Mouse (Mus musculus): ENCODE results near the gene Stat1. TPM values are rescaled to one million over a fixed set of nuclear protein-coding genes. Genes with fewer than 3 reads are reported as not detected.

Gene Stat1
- polyA plus RNA-seq, 1 experiment = 40.8 TPM

GRCm38 (mm10) chr1:52143191-52143590 lies 24.0 kb downstream of the Stat1 start:
- H3K36me3 ChIP-seq (ENCODE audit: control insufficient read depth, insufficient read depth, low read length) = peaks cover 3% of the 10 kb centered on the region
- no peak overlapping the region for H3K27ac ChIP-seq (ENCODE audit: insufficient read depth, low read depth, low read length)

GRCm38 (mm10) chr1:52143596-52144156 lies 24.4 kb downstream of the Stat1 start:
- DNase-seq = no peak
- no peaks in the 10 kb centered on the region for H3K27me3 ChIP-seq (replicated peaks; ENCODE audit: control insufficient read depth, insufficient read depth, low read length)
- no peak overlapping the region for H3K27ac ChIP-seq (ENCODE audit: insufficient read depth, low read depth, low read length)
- no peak for TF ChIP-seq CTCF (conservative IDR thresholded peaks at IDR 0.05; ENCODE audit: insufficient read depth, insufficient read length, low read depth, low read length)
- TF ChIP-seq POLR2A (IDR thresholded peaks at IDR 0.05; ENCODE audit: low read depth, low read length) = no peak
- WGBS = 88% methylated on average over 7 of the region's 7 CpGs
- H3K36me3 ChIP-seq (ENCODE audit: control insufficient read depth, insufficient read depth, low read length) = no peaks in the 10 kb centered on the region; the same call in 1 of the 2 replicates
- H3K4me1 ChIP-seq (ENCODE audit: control insufficient read depth, insufficient read depth, low read length) = peaks cover 5% of the 10 kb centered on the region
- H3K4me3 ChIP-seq (ENCODE audit: insufficient read depth, low read depth, low read length) = no peak overlapping the region

More at GRCm38 (mm10) chr1:52143191-52143590, 24.0 kb downstream of the Stat1 start:
- 91% methylated on average over 4 of the region's 4 CpGs for WGBS
- Histone ChIP-seq H3K4me1 (ENCODE audit: control insufficient read depth, insufficient read depth, low read length) (peaks cover 5% of the 10 kb centered on the region; the same call in 1 of the 2 replicates), H3K27me3 (replicated peaks; ENCODE audit: control insufficient read depth, insufficient read depth, low read length) (no peaks in the 10 kb centered on the region), H3K4me3 (ENCODE audit: insufficient read depth, low read depth, low read length) (no peak overlapping the region)
- DNase-seq = no peak
- TF ChIP-seq POLR2A (IDR thresholded peaks at IDR 0.05; ENCODE audit: low read depth, low read length) = no peak
- TF ChIP-seq CTCF (conservative IDR thresholded peaks at IDR 0.05; ENCODE audit: insufficient read depth, insufficient read length, low read depth, low read length) = no peak

- Histone ChIP-seq H3K4me3 (ENCODE audit: insufficient read depth, low read depth, low read length) (no peak overlapping the region), H3K27me3 (replicated peaks; ENCODE audit: control insufficient read depth, insufficient read depth, low read length) (no peaks in the 10 kb centered on the region), H3K36me3 (ENCODE audit: control insufficient read depth, insufficient read depth, low read length) (no peaks in the 10 kb centered on the region), H3K4me1 (ENCODE audit: control insufficient read depth, insufficient read depth, low read length) (peaks cover 8% of the 10 kb centered on the region), H3K27ac (ENCODE audit: insufficient read depth, low read depth, low read length) (no peak overlapping the region)
- TF ChIP-seq POLR2A (IDR thresholded peaks at IDR 0.05; ENCODE audit: low read depth, low read length) (no peak), CTCF (conservative IDR thresholded peaks at IDR 0.05; ENCODE audit: insufficient read depth, insufficient read length, low read depth, low read length) (no peak)
- DNase-seq = no peak
- 60% methylated on average over 10 of the region's 10 CpGs for WGBS
These were observed 25.7 kb downstream of the Stat1 start for GRCm38 (mm10) chr1:52144907-52145306.

- TF ChIP-seq POLR2A (IDR thresholded peaks at IDR 0.05; ENCODE audit: low read depth, low read length) (no peak), CTCF (conservative IDR thresholded peaks at IDR 0.05; ENCODE audit: insufficient read depth, insufficient read length, low read depth, low read length) (peak; percentile 86)
- DNase-seq = peak; percentile 65
- Histone ChIP-seq H3K27me3 (replicated peaks; ENCODE audit: control insufficient read depth, insufficient read depth, low read length) (no peaks in the 10 kb centered on the region), H3K36me3 (ENCODE audit: control insufficient read depth, insufficient read depth, low read length) (no peaks in the 10 kb centered on the region), H3K4me3 (ENCODE audit: insufficient read depth, low read depth, low read length) (no peak overlapping the region), H3K4me1 (ENCODE audit: control insufficient read depth, insufficient read depth, low read length) (peaks cover 8% of the 10 kb centered on the region), H3K27ac (ENCODE audit: insufficient read depth, low read depth, low read length) (no peak overlapping the region)
- WGBS = 56% methylated on average over 12 of the region's 12 CpGs
These were observed 27.2 kb downstream of the Stat1 start for GRCm38 (mm10) chr1:52146214-52146970.

- H3K27ac ChIP-seq (ENCODE audit: insufficient read depth, low read depth, low read length) = no peak overlapping the region
- 86% methylated on average over 2 of the region's 2 CpGs for WGBS
- H3K4me3 ChIP-seq (ENCODE audit: insufficient read depth, low read depth, low read length) = no peak overlapping the region
- no peaks in the 10 kb centered on the region for H3K27me3 ChIP-seq (replicated peaks; ENCODE audit: control insufficient read depth, insufficient read depth, low read length)
- TF ChIP-seq CTCF (conservative IDR thresholded peaks at IDR 0.05; ENCODE audit: insufficient read depth, insufficient read length, low read depth, low read length) = no peak
- no peak for TF ChIP-seq POLR2A (IDR thresholded peaks at IDR 0.05; ENCODE audit: low read depth, low read length)
- peaks cover 8% of the 10 kb centered on the region for H3K4me1 ChIP-seq (ENCODE audit: control insufficient read depth, insufficient read depth, low read length)
- no peaks in the 10 kb centered on the region; the same call in 1 of the 2 replicates for H3K36me3 ChIP-seq (ENCODE audit: control insufficient read depth, insufficient read depth, low read length)
- no peak for DNase-seq
These were observed 28.2 kb downstream of the Stat1 start for GRCm38 (mm10) chr1:52147431-52147830.

- WGBS = 53% methylated on average over 7 of the region's 7 CpGs
- peaks cover 8% of the 10 kb centered on the region for H3K4me1 ChIP-seq (ENCODE audit: control insufficient read depth, insufficient read depth, low read length)
- no peaks in the 10 kb centered on the region for H3K27me3 ChIP-seq (replicated peaks; ENCODE audit: control insufficient read depth, insufficient read depth, low read length)
- H3K36me3 ChIP-seq (ENCODE audit: control insufficient read depth, insufficient read depth, low read length) = no peaks in the 10 kb centered on the region; the same call in 1 of the 2 replicates
- H3K4me3 ChIP-seq (ENCODE audit: insufficient read depth, low read depth, low read length) = no peak overlapping the region
- peak overlapping the region; percentile 21; the same call in 1 of the 2 replicates for H3K27ac ChIP-seq (ENCODE audit: insufficient read depth, low read depth, low read length)
- TF ChIP-seq CTCF (conservative IDR thresholded peaks at IDR 0.05; ENCODE audit: insufficient read depth, insufficient read length, low read depth, low read length) (no peak), POLR2A (IDR thresholded peaks at IDR 0.05; ENCODE audit: low read depth, low read length) (no peak)
- DNase-seq = peak; percentile 70
These were observed 28.9 kb downstream of the Stat1 start for GRCm38 (mm10) chr1:52148178-52148577.

GRCm38 (mm10) chr1:52148696-52149095 lies 29.5 kb downstream of the Stat1 start:
- Histone ChIP-seq H3K27ac (ENCODE audit: insufficient read depth, low read depth, low read length) (peak overlapping the region; percentile 21; the same call in 1 of the 2 replicates), H3K4me1 (ENCODE audit: control insufficient read depth, insufficient read depth, low read length) (peaks cover 8% of the 10 kb centered on the region), H3K4me3 (ENCODE audit: insufficient read depth, low read depth, low read length) (no peak overlapping the region), H3K27me3 (replicated peaks; ENCODE audit: control insufficient read depth, insufficient read depth, low read length) (no peaks in the 10 kb centered on the region), H3K36me3 (ENCODE audit: control insufficient read depth, insufficient read depth, low read length) (no peaks in the 10 kb centered on the region; the same call in 1 of the 2 replicates)
- no peak for TF ChIP-seq CTCF (conservative IDR thresholded peaks at IDR 0.05; ENCODE audit: insufficient read depth, insufficient read length, low read depth, low read length)
- no peak for TF ChIP-seq POLR2A (IDR thresholded peaks at IDR 0.05; ENCODE audit: low read depth, low read length)
- DNase-seq = no peak
- WGBS = 75% methylated on average over 7 of the region's 7 CpGs
